Mouse (Mus musculus) neural tube, embryonic 10.5 days (tissue): ENCODE results near the gene Rpap3.
A peak's percentile ranks its signal among the peaks of the same experiment; 100 is the strongest.
"Not testable (repeated sequence)": the region's sequence is repeated elsewhere in the genome, so short reads cannot be mapped to it uniquely, and the experiment has no call there.

Experiments
- DNase-seq: peaks from one replicate; pipeline ENCODE4 v3.0.0-alpha.2; 2017; ENCODE audit warnings: low spot score; ENCODE audit errors: extremely low spot score

Gene Rpap3

DNA sequence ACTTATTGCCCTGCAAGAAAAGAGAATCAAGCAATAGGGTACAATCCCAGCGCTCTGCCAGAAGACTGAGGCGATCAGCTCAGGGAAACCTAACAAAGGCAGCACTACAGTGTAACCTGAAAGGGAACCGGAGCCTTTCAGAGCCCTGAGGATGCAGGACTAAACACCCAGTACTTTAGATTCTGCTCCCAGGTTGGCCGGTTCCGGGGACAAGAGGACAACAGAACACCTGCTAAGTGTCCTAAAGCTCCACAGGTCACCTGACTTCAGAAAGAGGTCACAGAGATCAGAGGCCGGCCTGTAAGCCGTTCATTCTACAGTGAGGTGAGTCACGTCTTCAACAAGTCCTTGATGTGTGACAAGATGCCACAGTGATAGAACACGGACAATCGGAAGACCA lies 9.0 kb downstream of the Rpap3 start:
- DNase-seq, result no peak

GRCm38 (mm10) chr15:97693411-97693810 lies 12.2 kb downstream of the Rpap3 start:
- no peak for DNase-seq

DNA sequence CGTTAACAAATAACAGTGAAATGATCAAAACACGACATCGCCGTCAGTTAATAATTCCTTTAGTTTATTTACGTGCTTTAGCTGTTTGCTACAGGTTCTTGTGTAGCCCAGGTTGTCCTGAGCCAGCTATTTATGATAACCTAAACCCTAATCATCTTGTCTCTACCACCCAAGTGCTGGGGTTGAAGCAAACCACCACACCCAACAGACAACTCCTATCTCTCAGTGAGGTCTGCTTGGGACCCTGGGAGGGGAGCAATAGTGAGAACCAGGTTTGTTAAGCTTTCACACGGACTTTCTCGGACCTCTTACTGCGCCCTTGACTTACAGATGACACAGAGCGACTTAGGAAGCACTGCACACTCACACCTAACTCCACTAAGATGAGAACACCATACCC lies 21.5 kb downstream of the Rpap3 start:
- no peak for DNase-seq

- no peak for DNase-seq
These were observed 23.6 kb downstream of the Rpap3 start for GRCm38 (mm10) chr15:97682053-97682452.

- no peak for DNase-seq
These were observed 25.5 kb downstream of the Rpap3 start for GRCm38 (mm10) chr15:97679991-97680681.

DNA sequence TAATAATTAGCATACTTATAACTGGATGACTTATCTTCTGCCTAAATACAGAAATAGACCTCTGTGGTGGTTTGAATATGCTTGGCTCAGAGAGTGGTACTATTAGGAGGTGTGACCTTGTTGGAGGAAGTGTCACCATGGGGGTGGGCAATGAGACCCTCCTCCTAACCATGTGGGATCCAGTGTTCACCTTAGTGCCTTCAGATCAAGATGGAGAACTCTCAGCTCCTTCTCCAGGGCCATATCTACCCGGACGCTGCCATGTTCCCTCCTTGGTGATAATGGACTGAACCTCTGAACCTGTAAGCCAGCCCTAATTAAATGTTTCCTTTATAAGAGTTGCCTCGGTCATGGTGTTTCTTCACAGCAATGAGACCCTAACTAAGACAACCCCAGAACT lies 28.3 kb downstream of the Rpap3 start:
- no peak for DNase-seq

DNA sequence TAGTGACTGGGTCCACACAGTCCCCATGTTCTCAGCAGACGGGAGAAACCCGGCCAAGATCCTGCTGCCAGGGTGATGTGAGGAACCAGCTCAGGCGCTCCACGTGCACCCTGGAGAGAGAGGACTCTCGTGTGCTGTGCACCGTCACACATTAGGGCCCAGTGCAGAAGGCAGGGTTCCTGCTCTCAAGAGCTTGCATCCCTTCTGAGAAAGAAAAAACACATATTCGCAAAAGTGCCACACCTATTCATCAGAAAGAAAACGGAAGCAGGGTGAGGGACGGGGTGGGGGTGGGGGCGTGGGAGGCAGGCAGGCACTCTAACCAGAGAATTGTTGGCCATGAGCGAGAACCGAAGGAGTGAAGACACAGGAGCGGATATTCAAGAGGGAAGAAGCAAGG lies 29.7 kb downstream of the Rpap3 start:
- no peak for DNase-seq

DNA sequence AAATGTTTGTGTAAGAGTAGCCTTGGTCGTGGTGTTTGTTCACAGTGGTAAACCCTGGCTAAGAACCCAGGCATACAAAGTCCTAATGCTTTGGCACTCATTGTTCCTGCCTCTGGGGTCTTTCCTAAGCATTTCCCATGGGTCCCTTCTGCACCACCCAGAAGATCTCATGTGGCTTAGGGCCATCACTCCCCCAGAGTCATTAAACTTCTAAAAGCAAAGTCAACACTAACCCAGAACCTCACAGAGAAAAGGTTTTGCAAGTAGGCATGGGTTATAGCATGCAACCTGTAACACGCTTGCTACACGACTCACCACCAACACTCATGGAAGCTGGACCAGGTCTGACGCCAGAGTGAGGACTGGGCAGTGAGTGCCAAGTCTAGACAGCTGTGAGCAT lies 31.2 kb downstream of the Rpap3 start:
- DNase-seq, result no peak

GRCm38 (mm10) chr15:97673256-97674000 lies 32.2 kb downstream of the Rpap3 start:
- DNase-seq, result no peak

DNA sequence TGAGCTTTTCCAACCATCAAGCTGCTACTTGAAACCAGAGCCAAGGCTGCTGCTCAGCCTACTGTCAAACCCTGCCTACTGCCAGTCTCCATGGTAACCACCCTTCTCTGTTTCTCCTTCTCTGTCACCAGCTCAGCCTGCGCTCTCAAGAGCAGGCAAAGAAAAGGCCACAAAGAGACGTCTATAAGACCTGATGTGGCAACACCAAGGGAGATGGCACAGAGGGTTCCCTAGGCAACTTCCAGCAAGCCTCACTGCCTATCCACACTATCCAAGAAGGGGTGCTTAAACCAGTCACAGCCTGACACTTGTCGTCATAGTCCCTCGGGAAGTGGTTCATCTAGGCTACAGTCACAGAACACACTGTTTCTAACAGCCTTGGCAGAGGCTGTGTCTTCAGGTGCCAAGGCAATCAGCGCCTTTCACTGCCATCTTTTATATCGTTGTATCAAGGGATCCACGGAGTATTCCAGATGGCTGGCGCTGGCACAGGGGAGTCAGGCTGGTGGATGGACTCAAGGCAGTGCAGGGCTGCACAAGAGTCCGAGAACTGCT lies 33.3 kb downstream of the Rpap3 start:
- DNase-seq, result no peak

GRCm38 (mm10) chr15:97670554-97670953 lies 35.1 kb downstream of the Rpap3 start:
- no peak for DNase-seq

DNA sequence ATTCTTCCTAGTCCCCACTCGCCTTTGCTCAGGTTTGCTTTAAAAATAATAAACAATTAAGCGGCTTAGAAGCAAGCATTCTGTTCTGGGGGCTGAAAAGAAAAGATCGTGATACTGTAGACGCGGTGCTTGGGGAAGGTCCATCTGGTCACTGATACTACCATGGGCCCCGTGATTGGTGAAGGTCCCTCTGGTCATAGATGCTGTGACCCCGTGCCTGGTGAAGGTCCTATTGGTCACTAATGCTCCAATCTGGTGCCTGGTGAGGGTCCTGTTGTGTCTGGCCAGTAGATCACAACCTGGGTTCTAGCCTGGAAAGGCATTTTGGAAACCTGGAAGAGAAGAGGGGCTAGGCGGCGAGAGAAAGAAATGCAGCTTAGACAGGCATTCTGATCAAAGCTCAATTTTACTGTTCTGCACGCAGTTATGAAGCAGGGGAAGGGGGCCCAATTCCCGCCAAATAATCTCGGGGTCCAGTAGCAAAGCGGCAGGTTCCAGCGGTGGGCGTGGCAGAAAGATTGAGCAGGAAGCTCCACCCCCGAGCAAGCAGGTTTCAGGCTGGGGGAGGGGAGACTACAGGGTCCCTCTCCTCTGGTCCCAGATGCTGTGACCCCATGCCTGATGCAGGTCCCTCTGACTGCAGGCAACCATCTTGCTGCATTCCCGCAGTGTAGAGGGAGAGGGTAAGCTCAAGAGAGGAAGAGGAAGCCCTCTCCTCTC lies 37.3 kb downstream of the Rpap3 start:
- DNase-seq, result not testable (repeated sequence)

- DNase-seq, result peak; percentile 78
These were observed 38.2 kb downstream of the Rpap3 start for GRCm38 (mm10) chr15:97667437-97667836.

GRCm38 (mm10) chr15:97666457-97666770 lies 39.2 kb downstream of the Rpap3 start:
- DNase-seq, result no peak

DNA sequence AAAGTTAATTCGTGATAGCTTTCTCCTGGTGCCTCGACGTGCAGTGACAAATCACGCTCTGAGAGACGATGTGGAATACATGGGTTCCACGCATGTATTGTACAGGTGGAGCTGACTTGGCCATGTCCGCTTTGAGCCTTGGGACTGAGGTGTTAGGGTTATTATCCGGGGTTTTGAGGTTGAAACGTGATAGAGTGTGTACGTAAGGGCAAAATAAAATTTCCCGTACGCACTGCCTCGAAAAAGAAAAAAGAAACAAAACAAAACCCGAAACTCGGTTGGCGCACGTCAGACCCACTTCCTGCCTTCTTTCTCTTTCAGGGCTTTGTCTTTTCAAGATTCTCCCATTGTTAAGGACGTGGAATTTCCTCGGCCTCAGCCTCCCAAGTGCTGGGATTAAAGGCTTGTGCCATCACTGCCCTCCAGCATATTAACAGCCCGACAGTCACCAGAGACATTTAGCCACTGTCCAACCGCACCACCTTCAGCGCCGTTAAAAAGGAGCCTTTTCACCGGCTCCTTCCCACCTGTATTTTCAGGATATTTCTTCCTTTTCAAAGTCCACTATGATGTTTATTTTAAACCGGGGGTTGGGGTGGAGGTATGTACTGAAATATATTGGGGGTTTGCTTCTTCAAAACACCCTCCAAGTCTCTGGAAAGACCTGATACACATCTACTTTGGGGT lies 39.7 kb downstream of the Rpap3 start:
- no peak for DNase-seq

GRCm38 (mm10) chr15:97664981-97665668 lies 40.5 kb downstream of the Rpap3 start:
- no peak for DNase-seq

- peak; percentile 78 for DNase-seq
These were observed 41.7 kb downstream of the Rpap3 start for GRCm38 (mm10) chr15:97663750-97664406.

DNA sequence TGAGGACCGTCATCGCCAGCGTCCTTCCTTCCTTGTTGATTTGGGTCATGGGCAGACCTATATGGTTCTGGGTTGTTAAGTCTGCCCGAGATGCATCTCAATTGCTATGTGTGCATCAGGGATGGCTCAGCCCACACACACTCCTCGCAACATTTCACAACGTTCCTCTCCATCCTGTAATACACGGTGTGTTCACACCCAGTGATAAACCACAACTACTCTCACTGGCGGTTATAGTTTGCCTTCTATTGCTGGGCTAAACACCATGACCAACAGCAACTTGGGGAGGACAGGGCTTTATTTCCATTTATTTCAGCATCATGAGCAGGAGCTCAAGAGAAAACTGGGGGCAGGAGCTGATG lies 46.9 kb downstream of the Rpap3 start:
- no peak for DNase-seq

DNA sequence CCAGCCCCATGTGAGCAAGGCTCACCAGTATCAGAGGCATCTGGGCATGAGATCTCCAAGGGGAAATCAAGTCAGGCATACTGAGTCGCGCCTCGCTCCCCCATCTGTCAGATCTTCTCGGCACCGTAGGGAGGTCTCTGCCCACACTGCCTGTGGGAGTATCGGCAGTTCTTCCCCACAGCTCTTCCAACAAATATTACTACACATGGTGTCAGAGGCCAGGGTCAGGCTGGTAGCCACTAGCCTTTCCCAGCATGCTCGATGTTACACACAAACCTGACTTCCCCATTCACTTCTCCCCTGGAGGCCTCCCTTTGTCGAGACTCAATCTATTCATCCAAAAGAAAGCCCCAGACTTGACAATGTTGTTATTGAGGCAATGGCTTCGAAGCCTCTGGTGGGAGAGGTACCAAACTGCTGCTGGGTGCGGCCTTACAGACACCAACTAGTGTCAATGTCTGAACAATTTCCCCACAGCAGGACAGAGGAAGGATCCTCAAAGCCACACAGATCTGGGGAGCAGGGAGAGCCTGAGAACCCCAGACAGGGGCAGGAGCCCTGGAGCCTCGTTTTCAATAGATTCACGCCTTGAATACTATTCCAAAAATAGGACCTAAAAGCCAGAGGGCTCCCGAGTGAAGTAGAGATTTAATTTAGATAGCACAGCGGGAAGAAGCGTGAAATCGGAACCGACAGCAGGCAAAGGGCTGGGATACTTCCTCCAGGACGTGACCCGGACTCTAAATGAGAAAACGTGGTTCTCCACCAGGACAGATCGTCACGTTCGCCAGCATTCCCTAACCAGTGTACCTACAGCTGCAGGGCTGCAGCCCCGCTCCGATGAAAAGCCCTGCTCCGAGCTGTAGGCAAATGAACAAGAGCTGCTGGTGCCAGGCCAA lies 47.5 kb downstream of the Rpap3 start:
- no peak for DNase-seq

GRCm38 (mm10) chr15:97657420-97657819 lies 48.2 kb downstream of the Rpap3 start:
- DNase-seq, result no peak
